Comparison of ENCODE assay signal across 8 mouse cellular contexts in genomic region chr5:137030416-137030810, GRCm38 (mm10). TPM values are rescaled to one million over a fixed set of nuclear protein-coding genes. Genes with fewer than 3 reads are reported as not detected.
DNase-seq lines count a peak whose midpoint lies in the region; ATAC-seq and TF ChIP-seq lines count a peak whose summit lies in the region.

No protein-coding gene starts in this region.

- H3K9me3 ChIP-seq in kidney, embryonic 16.5 days (ENCODE audit: low read length) = no peaks in the 10 kb centered on the region
- H3K9me3 ChIP-seq in forebrain, embryonic 10.5 days = no peaks in the 10 kb centered on the region
- no peaks in the 10 kb centered on the region for H3K9me3 ChIP-seq in neural tube, embryonic 14.5 days (ENCODE audit: control insufficient read depth, low read length)

- peak overlapping the region; percentile 66 for H3K4me2 ChIP-seq in kidney, embryonic 16.5 days (replicated peaks; ENCODE audit: low read depth, low read length)
- H3K4me2 ChIP-seq in neural tube, embryonic 14.5 days (ENCODE audit: low read depth, low read length) = peak overlapping the region; percentile 100

- no peaks in the 10 kb centered on the region for H3K36me3 ChIP-seq in kidney, embryonic 16.5 days (ENCODE audit: insufficient read depth, low read length)
- H3K36me3 ChIP-seq in forebrain, embryonic 10.5 days (replicated peaks) = peaks cover 6% of the 10 kb centered on the region
- H3K36me3 ChIP-seq in neural tube, embryonic 14.5 days (ENCODE audit: control insufficient read depth, insufficient read depth, low read length) = no peaks in the 10 kb centered on the region

- TF ChIP-seq CTCF in layer of hippocampus, adult 2 months (conservative IDR thresholded peaks at IDR 0.05) = no peak

- peaks cover 66% of the 10 kb centered on the region for H3K27me3 ChIP-seq in kidney, embryonic 16.5 days (ENCODE audit: insufficient read depth, low read length)
- H3K27me3 ChIP-seq in forebrain, embryonic 10.5 days (ENCODE audit: poor library complexity, severe bottlenecking) = peaks cover 94% of the 10 kb centered on the region
- H3K27me3 ChIP-seq in neural tube, embryonic 14.5 days (ENCODE audit: control insufficient read depth, insufficient read depth, low read length) = peaks cover 46% of the 10 kb centered on the region

- no peak overlapping the region for H3K27ac ChIP-seq in kidney, embryonic 16.5 days (ENCODE audit: low read length)
- H3K27ac ChIP-seq in forebrain, embryonic 10.5 days = no peak overlapping the region
- peak overlapping the region; percentile 92 for H3K27ac ChIP-seq in layer of hippocampus, adult 2 months
- H3K27ac ChIP-seq in neural tube, embryonic 14.5 days (ENCODE audit: low read depth, low read length) = no peak overlapping the region

- H3K4me1 ChIP-seq in kidney, embryonic 16.5 days (ENCODE audit: insufficient read depth, low read length) = peaks cover 42% of the 10 kb centered on the region
- H3K4me1 ChIP-seq in forebrain, embryonic 10.5 days = peaks cover 53% of the 10 kb centered on the region
- H3K4me1 ChIP-seq in neural tube, embryonic 14.5 days (ENCODE audit: control insufficient read depth, insufficient read depth, low read length) = peaks cover 18% of the 10 kb centered on the region

- H3K9ac ChIP-seq in kidney, embryonic 16.5 days (replicated peaks; ENCODE audit: low read length) = no peak overlapping the region
- peak overlapping the region; percentile 17; the same call in 1 of the 2 replicates for H3K9ac ChIP-seq in neural tube, embryonic 14.5 days (replicated peaks; ENCODE audit: low read depth, low read length)

- DNase-seq in kidney, postnatal 36 days = no peak
- DNase-seq in forebrain, embryonic 10.5 days (ENCODE audit: extremely low spot score, low spot score) = no peak
- peak; percentile 56 to 64 for DNase-seq in layer of hippocampus, adult 2 months (ENCODE audit: low spot score in 2 of 2)
- DNase-seq in cerebellum, adult 18-20 months = no peak
- no peak for DNase-seq in kidney, adult 11 months

- 14% methylated on average over 22 of the region's 22 CpGs for WGBS in kidney, embryonic 16.5 days
- 12% methylated on average over 22 of the region's 22 CpGs for WGBS in forebrain, embryonic 10.5 days
- WGBS in neural tube, embryonic 14.5 days = 11% methylated on average over 22 of the region's 22 CpGs

- H3K4me3 ChIP-seq in kidney, embryonic 16.5 days (ENCODE audit: low read length) = peak overlapping the region; percentile 40
- peak overlapping the region; percentile 61 for H3K4me3 ChIP-seq in forebrain, embryonic 10.5 days
- peak overlapping the region; percentile 72 for H3K4me3 ChIP-seq in layer of hippocampus, adult 2 months
- peak overlapping the region; percentile 46 for H3K4me3 ChIP-seq in neural tube, embryonic 14.5 days (ENCODE audit: low read depth, low read length)

- no peak for ATAC-seq in kidney, embryonic 16.5 days (ENCODE audit: low FRiP score, low TSS enrichment)
- ATAC-seq in neural tube, embryonic 14.5 days (ENCODE audit: low read depth) = no peak; the same call in 1 of the 2 replicates
- no peak for ATAC-seq in monocyte, adult 5-6 weeks (replicated peaks; ENCODE audit: insufficient number of reproducible peaks, low FRiP score, low TSS enrichment, poor library complexity, severe bottlenecking)

RNA-seq across cellular contexts. Expression of gene Vgf, which starts 4.2 kb away (rescaled TPM):
- polyA plus RNA-seq in kidney, embryonic 16.5 days (2015; fragmentation: Nextera tagmentation; extraction: Ambion mirVana) = 0.24 and 0.28 TPM in 2 replicates
- polyA plus RNA-seq in forebrain, embryonic 10.5 days (2016; fragmentation: Nextera tagmentation; extraction: Ambion mirVana) = 0.35 TPM in 1 of 2 replicates, not detected in the other
- 100 to 1,000 TPM; 180 to 212 TPM for total RNA-seq in layer of hippocampus, adult 2 months (2021)
- polyA plus RNA-seq in neural tube, embryonic 14.5 days (2014; fragmentation: Nextera tagmentation; extraction: Ambion mirVana) = 5.6 TPM in 2 replicates
- not detected in 3 replicates for total RNA-seq in monocyte, adult 5-6 weeks (2017)

RNA-seq across cellular contexts. Expression of gene Ap1s1, which starts 15.5 kb away (rescaled TPM):
- polyA plus RNA-seq in kidney, embryonic 16.5 days (2015; fragmentation: Nextera tagmentation; extraction: Ambion mirVana) = 201 TPM in 2 replicates
- 195 and 198 TPM in 2 replicates for polyA plus RNA-seq in forebrain, embryonic 10.5 days (2016; fragmentation: Nextera tagmentation; extraction: Ambion mirVana)
- total RNA-seq in layer of hippocampus, adult 2 months (2021) = 100 to 1,000 TPM; 298 to 323 TPM
- polyA plus RNA-seq in neural tube, embryonic 14.5 days (2014; fragmentation: Nextera tagmentation; extraction: Ambion mirVana) = 175 and 176 TPM in 2 replicates
- 11.6 to 30.8 TPM (median 18.7 TPM) in 3 replicates for total RNA-seq in monocyte, adult 5-6 weeks (2017)

RNA-seq across cellular contexts. Expression of gene Serpine1, which starts 41.7 kb away (rescaled TPM):
- polyA plus RNA-seq in kidney, embryonic 16.5 days (2015; fragmentation: Nextera tagmentation; extraction: Ambion mirVana) = 0.29 and 0.53 TPM in 2 replicates
- polyA plus RNA-seq in forebrain, embryonic 10.5 days (2016; fragmentation: Nextera tagmentation; extraction: Ambion mirVana) = 0.10 and 0.17 TPM in 2 replicates
- under 1 TPM; 0.38 to 0.52 TPM for total RNA-seq in layer of hippocampus, adult 2 months (2021)
- polyA plus RNA-seq in neural tube, embryonic 14.5 days (2014; fragmentation: Nextera tagmentation; extraction: Ambion mirVana) = 0.30 and 0.44 TPM in 2 replicates
- not detected in 3 replicates for total RNA-seq in monocyte, adult 5-6 weeks (2017)

RNA-seq across cellular contexts. Expression of gene Znhit1, which starts 42.6 kb away (rescaled TPM):
- polyA plus RNA-seq in kidney, embryonic 16.5 days (2015; fragmentation: Nextera tagmentation; extraction: Ambion mirVana) = 90.5 and 97.7 TPM in 2 replicates
- polyA plus RNA-seq in forebrain, embryonic 10.5 days (2016; fragmentation: Nextera tagmentation; extraction: Ambion mirVana) = 102 and 107 TPM in 2 replicates
- 10 to 100 TPM; 77.1 to 83.3 TPM for total RNA-seq in layer of hippocampus, adult 2 months (2021)
- polyA plus RNA-seq in neural tube, embryonic 14.5 days (2014; fragmentation: Nextera tagmentation; extraction: Ambion mirVana) = 115 and 138 TPM in 2 replicates
- total RNA-seq in monocyte, adult 5-6 weeks (2017) = 21.8 to 58.2 TPM (median 38.8 TPM) in 3 replicates

RNA-seq across cellular contexts. Expression of gene Plod3, which starts 43.6 kb away (rescaled TPM):
- 59.7 and 64.4 TPM in 2 replicates for polyA plus RNA-seq in kidney, embryonic 16.5 days (2015; fragmentation: Nextera tagmentation; extraction: Ambion mirVana)
- polyA plus RNA-seq in forebrain, embryonic 10.5 days (2016; fragmentation: Nextera tagmentation; extraction: Ambion mirVana) = 35.7 and 40.7 TPM in 2 replicates
- 10 to 100 TPM; 37.9 to 39.7 TPM for total RNA-seq in layer of hippocampus, adult 2 months (2021)
- 30.5 and 34.5 TPM in 2 replicates for polyA plus RNA-seq in neural tube, embryonic 14.5 days (2014; fragmentation: Nextera tagmentation; extraction: Ambion mirVana)
- 193 to 207 TPM (median 205 TPM) in 3 replicates for total RNA-seq in monocyte, adult 5-6 weeks (2017)

Comparison
In these comparisons a context has a peak if more than half of its experiments do, and no peak if none do; other contexts are left out.
1. DNase-seq: peak in layer of hippocampus, adult 2 months (2 of 2); none in kidney, postnatal 36 days (0 of 2), forebrain, embryonic 10.5 days (single experiment), cerebellum, adult 18-20 months (0 of 2) and kidney, adult 11 months (single experiment).
2. Peak in every context shown above with its lines, with median percentiles within 50 percentile points of each other: H3K4me3 ChIP-seq.